Mouse (Mus musculus) olfactory bulb, adult 2 months (tissue): ENCODE data around the gene Zfp367. TPM values are rescaled to one million over a fixed set of nuclear protein-coding genes. Genes with fewer than 3 reads are reported as not detected.

Experiments used
- H3K27ac ChIP-seq: fragments of 200-500 bp; 2 replicates; pipeline ENCODE4 v1.5.1; 2012; ENCODE audit warnings: low read depth, low read length; ENCODE audit not compliant: insufficient read depth
- H3K4me1 ChIP-seq: fragments of 200-500 bp; 2 replicates; pipeline ENCODE4 v1.6.1; 2012; ENCODE audit warnings: low read length; ENCODE audit not compliant: control insufficient read depth, insufficient read depth
- H3K4me3 ChIP-seq: fragments of 200-500 bp; 2 replicates; pipeline ENCODE4 v1.5.1; 2012; ENCODE audit warnings: mild to moderate bottlenecking, low read depth, low read length, moderate library complexity; ENCODE audit not compliant: insufficient read depth
- CTCF ChIP-seq: fragments of 200-500 bp; IDR thresholded peaks from 2 replicates; pipeline ENCODE4 v1.5.1; 2012; ENCODE audit warnings: low read depth, mild to moderate bottlenecking, low read length, moderate library complexity; ENCODE audit not compliant: insufficient read depth
- POLR2A ChIP-seq: fragments of 200-500 bp; IDR thresholded peaks from 2 replicates; pipeline ENCODE4 v1.6.1; 2012; ENCODE audit warnings: mild to moderate bottlenecking, low read depth, low read length, moderate library complexity; ENCODE audit not compliant: insufficient read depth
- WGBS: fragments of 180-500 bp; shearing (Covaris S2); methylation state at CpG from one replicate; pipeline ENCODE4 v1.1.7; 2018; 5-methylcytosine and 5-hydroxymethylcytosine counted together
- polyA plus RNA-seq: library from polyadenylated mRNA; stranded (reverse); fragments of >200 nt; gene quantifications from 2 replicates; pipeline ENCODE4 v1.2.4, GENCODE M21; 2012; ENCODE audit warnings: low replicate concordance; ENCODE audit not compliant: missing spikeins, insufficient read depth, insufficient read length

Zfp367 gene
- polyA plus RNA-seq, 1 experiment, result not detected

GRCm38 (mm10) chr13:64129616-64130375 is 23.2 kb downstream of the Zfp367 start:
- peaks cover 3% of the 10 kb centered on the region; the same call in 1 of the 2 replicates for H3K4me1 ChIP-seq
- WGBS, result 36% methylated on average over 15 of the region's 15 CpGs
- no peak overlapping the region for H3K27ac ChIP-seq
- TF ChIP-seq CTCF (no peak), POLR2A (no peak)
- H3K4me3 ChIP-seq, result peak overlapping the region; percentile 46; the same call in 1 of the 2 replicates

- peak within 1 kb of the TSS; percentile 46 for H3K4me3 ChIP-seq
- peaks cover 3% of the 10 kb centered on the region; the same call in 1 of the 2 replicates for H3K4me1 ChIP-seq
- 8% methylated on average over 44 of the region's 44 CpGs for WGBS
- no peak within 1 kb of the TSS for H3K27ac ChIP-seq
- TF ChIP-seq CTCF (no peak), POLR2A (no peak)
Observed at GRCm38 (mm10) chr13:64128858-64129615, 24.0 kb downstream of the Zfp367 start, which contains the start of gene Slc35d2. Slc35d2 (minus strand) TSS chr13:64129368.

- Histone ChIP-seq H3K4me1 (peaks cover 3% of the 10 kb centered on the region; the same call in 1 of the 2 replicates), H3K27ac (no peak overlapping the region), H3K4me3 (no peak overlapping the region)
- WGBS, result 74% methylated on average over 4 of the region's 4 CpGs
- TF ChIP-seq POLR2A (no peak), CTCF (no peak)
Observed at GRCm38 (mm10) chr13:64126316-64126715, 26.7 kb downstream of the Zfp367 start.

GRCm38 (mm10) chr13:64124886-64125285 is 28.1 kb downstream of the Zfp367 start:
- TF ChIP-seq POLR2A, result no peak
- no peak for TF ChIP-seq CTCF
- Histone ChIP-seq H3K27ac (no peak overlapping the region), H3K4me3 (no peak overlapping the region), H3K4me1 (peaks cover 3% of the 10 kb centered on the region; the same call in 1 of the 2 replicates)
- WGBS, result 96% methylated on average over 6 of the region's 6 CpGs

GRCm38 (mm10) chr13:64123491-64124188 is 29.4 kb downstream of the Zfp367 start:
- WGBS, result 36% methylated on average over 6 of the region's 6 CpGs
- H3K4me1 ChIP-seq, result no peaks in the 10 kb centered on the region
- TF ChIP-seq POLR2A, result no peak
- TF ChIP-seq CTCF, result no peak
- no peak overlapping the region for H3K27ac ChIP-seq
- no peak overlapping the region for H3K4me3 ChIP-seq

- WGBS, result 85% methylated on average over 4 of the region's 4 CpGs
- H3K4me1 ChIP-seq, result no peaks in the 10 kb centered on the region
- H3K27ac ChIP-seq, result no peak overlapping the region
- no peak overlapping the region for H3K4me3 ChIP-seq
- TF ChIP-seq CTCF (no peak), POLR2A (no peak)
Observed at GRCm38 (mm10) chr13:64120760-64121159, 32.2 kb downstream of the Zfp367 start.

GRCm38 (mm10) chr13:64117442-64117841 is 35.6 kb downstream of the Zfp367 start:
- Histone ChIP-seq H3K4me3 (no peak overlapping the region), H3K27ac (no peak overlapping the region), H3K4me1 (no peaks in the 10 kb centered on the region)
- TF ChIP-seq POLR2A (no peak), CTCF (no peak)
- 60% methylated on average over 2 of the region's 2 CpGs for WGBS

- Histone ChIP-seq H3K4me3 (no peak overlapping the region), H3K27ac (no peak overlapping the region), H3K4me1 (no peaks in the 10 kb centered on the region)
- no peak for TF ChIP-seq CTCF
- no peak for TF ChIP-seq POLR2A
- 93% methylated on average over 1 of the region's 1 CpGs for WGBS
Observed at GRCm38 (mm10) chr13:64110421-64110820, 42.6 kb downstream of the Zfp367 start.

- WGBS, result 40% methylated on average over 5 of the region's 5 CpGs
Observed at GRCm38 (mm10) chr13:64108381-64108850, 44.6 kb downstream of the Zfp367 start.

More at GRCm38 (mm10) chr13:64108381-64108850, 44.6 kb downstream of the Zfp367 start:
- Histone ChIP-seq H3K4me1 (no peaks in the 10 kb centered on the region), H3K27ac (no peak overlapping the region), H3K4me3 (no peak overlapping the region)
- TF ChIP-seq POLR2A, result no peak
- TF ChIP-seq CTCF, result no peak
